Mouse (Mus musculus) liver, adult 10 weeks (tissue): ENCODE results near the gene Tas2r140. TPM values are rescaled to one million over a fixed set of nuclear protein-coding genes. Genes with fewer than 3 reads are reported as not detected.

Experiments
- polyA plus RNA-seq: library from polyadenylated mRNA; stranded (reverse); fragments of 350-450 nt; fragmentation: Illumina TruSeq; extraction: RNeasy Lipid Tissue Mini Kit (QIAGEN cat#74804); gene quantifications from one replicate; pipeline ENCODE4 v1.2.3, GENCODE M21; 2014; ENCODE audit warnings: low read depth, low replicate concordance

Gene Tas2r140
- polyA plus RNA-seq = not detected

DNA sequence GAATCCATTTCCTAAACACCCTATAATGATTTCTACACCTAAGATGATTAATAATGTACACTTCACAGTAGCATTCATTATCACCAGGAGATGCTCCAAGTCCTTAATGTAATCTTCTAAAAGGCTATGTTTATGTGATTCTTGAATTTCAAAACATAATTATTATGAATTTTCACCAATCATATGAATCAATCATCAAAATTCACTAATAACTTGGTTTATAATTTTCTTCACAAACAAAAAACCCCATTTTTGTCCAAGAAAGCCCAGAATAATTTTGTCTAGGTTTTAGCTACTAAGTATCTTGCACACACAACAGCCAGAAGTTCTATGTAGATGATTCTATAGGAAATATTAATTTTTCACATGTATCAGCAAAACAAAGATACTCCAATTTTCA is at the start of gene Tas2r140:
Gene Tas2r140 (minus strand): TSS at position 101 of the 400 bp plus-strand sequence.

DNA sequence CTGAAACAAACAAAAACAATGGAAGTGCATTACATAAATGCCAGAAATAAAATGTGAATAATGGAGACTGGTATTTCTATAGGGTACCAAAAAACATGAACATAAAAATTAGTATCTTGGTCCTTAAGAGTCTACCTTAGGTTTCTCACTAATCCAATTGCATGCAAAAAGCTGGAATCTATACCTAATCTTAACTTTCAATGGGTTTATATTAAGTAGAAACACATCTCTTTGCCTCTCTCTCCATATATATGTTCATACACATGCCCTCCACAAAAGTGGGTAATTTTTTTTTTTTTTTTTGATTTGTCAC is 48.9 kb upstream of the Tas2r140 start, which contains the start of gene Smim10l1:
Gene Smim10l1 (plus strand): TSS at position 301 of the 313 bp plus-strand sequence.

DNA sequence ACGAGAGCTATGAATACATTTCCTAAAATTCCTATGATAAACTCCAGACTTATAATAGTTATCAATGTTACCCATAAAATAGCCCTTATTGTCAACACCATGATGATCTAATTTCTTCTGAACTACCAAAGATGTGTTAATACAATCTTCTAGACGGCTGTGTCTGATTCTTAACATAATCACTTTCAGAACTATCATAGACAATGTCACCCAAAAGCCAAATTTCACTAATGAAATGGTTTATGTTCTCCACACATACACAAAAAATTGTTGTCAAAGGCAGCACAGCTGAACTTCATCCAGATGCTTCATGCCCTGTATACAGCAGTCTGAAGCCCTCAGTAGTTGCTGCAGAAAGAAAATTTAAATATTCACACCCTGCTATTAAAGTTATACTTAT is 18.6 kb downstream of the Tas2r140 start, which contains the start of gene Tas2r103:
Gene Tas2r103 (minus strand): TSS at position 101 of the 400 bp plus-strand sequence.

Other genes with a start within 250 kb of the Tas2r140 start
- gene Tas2r123, start 208.7 kb downstream of the Tas2r140 start, polyA plus RNA-seq = not detected
- not detected for gene Tas2r116, start 200.4 kb downstream of the Tas2r140 start, polyA plus RNA-seq
- gene Tas2r110, start 187.8 kb downstream of the Tas2r140 start, polyA plus RNA-seq = not detected
- gene Tas2r113, start 162.8 kb downstream of the Tas2r140 start, polyA plus RNA-seq = not detected
- gene Tas2r125, start 146.2 kb downstream of the Tas2r140 start, polyA plus RNA-seq = not detected
- gene Tas2r129, start 104.7 kb downstream of the Tas2r140 start, polyA plus RNA-seq = not detected
- gene Tas2r131, start 97.9 kb downstream of the Tas2r140 start, polyA plus RNA-seq = not detected
- not detected for gene Tas2r109, start 74.9 kb downstream of the Tas2r140 start, polyA plus RNA-seq
- gene Tas2r103, start 18.7 kb downstream of the Tas2r140 start, polyA plus RNA-seq = not detected
- gene Smim10l1, start 49.1 kb upstream of the Tas2r140 start, polyA plus RNA-seq = 143 TPM
- gene 5530400C23Rik, start 236.4 kb upstream of the Tas2r140 start, polyA plus RNA-seq = not detected